Mouse (Mus musculus) ES-E14 (cell line): ENCODE measurements around the gene Rps6kc1. TPM values are rescaled to one million over a fixed set of nuclear protein-coding genes. Genes with fewer than 3 reads are reported as not detected.
A peak's percentile ranks its signal among the peaks of the same experiment; 100 is the strongest.

Experiments
- DNase-seq: peaks from one replicate; pipeline ENCODE4 v3.0.0-alpha.2; 2013; ENCODE audit warnings: low read depth, low spot score
- H3K27ac ChIP-seq: 2 replicates; pipeline ENCODE4 v1.5.1; 2012; ENCODE audit warnings: low read depth, mild to moderate bottlenecking, low read length, moderate library complexity, mixed read lengths; ENCODE audit not compliant: poor library complexity, insufficient read depth, severe bottlenecking
- H3K36me3 ChIP-seq: 2 replicates; pipeline ENCODE4 v1.6.1; 2012; ENCODE audit warnings: mild to moderate bottlenecking, low read length, moderate library complexity, mixed read lengths; ENCODE audit not compliant: control insufficient read depth, poor library complexity, insufficient read depth, severe bottlenecking
- H3K4me1 ChIP-seq, 2 experiments: fragments of 150-350 bp in 1 of 2; sonication (generic) in 1 of 2; 2 replicates each; pipeline ENCODE4 v1.6.1; 2012; ENCODE audit warnings: low read length in 2 of 2, mild to moderate bottlenecking in 1 of 2, mixed read lengths in 1 of 2; ENCODE audit not compliant: control insufficient read depth in 2 of 2, insufficient read depth in 2 of 2, poor library complexity in 1 of 2
- H3K4me3 ChIP-seq, 2 experiments: fragments of 150-350 bp in 1 of 2; sonication (generic) in 1 of 2; 2 replicates each; pipeline ENCODE4 v1.5.1; 2012; ENCODE audit warnings: low read length in 2 of 2, low read depth in 1 of 2, mild to moderate bottlenecking in 1 of 2, mixed read lengths in 1 of 2; ENCODE audit not compliant: insufficient read depth in 1 of 2, poor library complexity in 1 of 2, severe bottlenecking in 1 of 2
- H3K9ac ChIP-seq: 2 replicates; pipeline ENCODE4 v1.6.1; 2012; ENCODE audit warnings: low read depth, mild to moderate bottlenecking, low read length, mixed read lengths; ENCODE audit not compliant: poor library complexity, insufficient read depth, severe bottlenecking
- H3K9me3 ChIP-seq: fragments of 150-350 bp; sonication (generic); 2 replicates; pipeline ENCODE4 v1.6.1; 2012; ENCODE audit warnings: low read depth, mild to moderate bottlenecking, low read length; ENCODE audit not compliant: control insufficient read depth, insufficient read depth
- CHD2 ChIP-seq: IDR thresholded peaks from 2 replicates; pipeline ENCODE4 v1.6.1; 2014; ENCODE audit warnings: mild to moderate bottlenecking, low read depth, low read length, inconsistent platforms
- HCFC1 ChIP-seq: IDR thresholded peaks from 2 replicates; pipeline ENCODE4 v1.6.1; 2012; ENCODE audit warnings: low read length, inconsistent platforms, borderline replicate concordance; ENCODE audit not compliant: insufficient read depth
- MAFK ChIP-seq: IDR thresholded peaks from 2 replicates; pipeline ENCODE4 v1.6.1; 2014; ENCODE audit warnings: mild to moderate bottlenecking, low read depth, low read length, inconsistent platforms; ENCODE audit not compliant: insufficient read depth
- ZC3H11A ChIP-seq: IDR thresholded peaks from 2 replicates; pipeline ENCODE4 v1.6.1; 2012; ENCODE audit warnings: low read depth, mild to moderate bottlenecking, inconsistent platforms, low read length, borderline replicate concordance
- ZNF384 ChIP-seq: IDR thresholded peaks from 2 replicates; pipeline ENCODE4 v1.6.1; 2012; ENCODE audit warnings: low read depth, low read length, inconsistent platforms
- in situ Hi-C, 2 experiments: fragments of 600-800 bp; cut with MboI; formaldehyde crosslinking; loops; one replicate each; pipeline ENCODE4 v1.15.1; 2025; ENCODE audit warnings: low sequenced_read_pairs in 2 of 2, inconsistent platforms in 1 of 2; ENCODE audit not compliant: unreplicated experiment in 2 of 2
- total RNA-seq: library from RNA; depleted of rRNA; stranded (reverse); fragments of 300-350 nt; gene quantifications from 2 replicates; pipeline ENCODE4 v1.2.3, GENCODE M21; 2012; rRNA removed

The Rps6kc1 gene
- total RNA-seq: 19.3 and 24.6 TPM in 2 replicates

DNA sequence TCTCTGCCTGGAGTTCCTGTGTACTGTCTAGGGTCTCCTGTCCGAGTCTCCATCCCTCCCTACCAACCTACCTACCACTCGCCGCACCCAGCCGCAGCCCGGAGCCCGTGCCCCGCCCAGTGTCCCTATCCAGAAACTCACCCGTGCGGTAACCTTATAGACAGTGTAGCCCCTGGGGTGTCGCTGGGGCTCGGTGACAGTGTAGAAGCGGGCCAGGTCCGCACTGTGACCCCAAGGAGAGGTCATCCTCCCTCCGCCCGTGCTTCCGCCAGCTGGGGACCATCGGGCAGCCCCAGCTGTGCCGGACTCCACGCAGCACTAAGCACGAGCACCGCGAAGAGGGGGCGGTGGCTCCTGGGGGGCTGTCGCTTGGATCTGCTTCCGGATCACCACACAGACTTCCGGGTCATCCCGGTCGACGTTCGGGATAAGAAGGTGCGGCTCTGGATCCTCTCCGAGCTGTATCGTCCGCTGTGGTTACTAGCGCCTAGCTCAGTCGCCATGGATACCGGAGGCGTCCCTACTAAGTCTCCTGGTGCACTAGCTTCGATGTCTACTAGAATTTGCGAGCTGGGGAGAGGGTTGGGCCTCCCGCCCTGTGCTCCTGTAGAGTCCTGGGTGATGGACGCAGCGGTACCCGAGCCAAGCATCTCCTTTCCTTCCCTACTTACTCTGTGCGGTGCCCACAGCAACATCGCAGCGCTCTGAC lies at the start of gene Rps6kc1:
TSS of gene Rps6kc1 (minus strand) at position 356 of the 709 bp plus-strand sequence.
- peak; percentile 62 for DNase-seq
- no peak within 1 kb of the TSS for H3K27ac ChIP-seq
- H3K9ac ChIP-seq: peak within 1 kb of the TSS; percentile 82
- in situ Hi-C loops: no loop called here
- H3K4me3 ChIP-seq: peak within 1 kb of the TSS; percentile 78 to 85
- TF ChIP-seq MAFK (no peak), HCFC1 (peak; percentile 65; the same call in 1 of the 2 replicates)
- H3K36me3 ChIP-seq: no peaks in the 10 kb centered on the region
- peaks cover 0 to 4% of the 10 kb centered on the region in 2 experiments; a peak in 2 of 4 replicates for H3K4me1 ChIP-seq
- no peaks in the 10 kb centered on the region for H3K9me3 ChIP-seq

DNA sequence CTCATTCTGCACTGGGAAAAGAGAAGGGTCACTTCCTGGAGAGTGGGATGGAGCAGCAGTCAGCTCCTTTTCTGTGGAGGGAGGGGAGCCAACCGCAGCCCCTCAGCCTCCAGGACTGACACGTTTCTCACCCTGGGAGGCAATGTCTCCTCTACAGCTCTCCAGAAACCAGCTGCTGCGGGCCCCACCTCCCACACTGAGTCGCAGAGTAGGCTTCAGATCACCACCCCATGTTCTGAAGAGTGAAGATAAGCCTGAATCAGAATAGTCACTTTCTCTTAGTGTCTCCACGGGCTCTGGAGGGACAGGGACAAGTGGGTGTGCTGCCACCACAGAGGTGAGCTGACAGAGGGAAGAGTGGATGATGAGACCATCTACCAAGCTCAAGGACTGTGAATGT lies 47.3 kb upstream of the Rps6kc1 start:
- no peaks in the 10 kb centered on the region for H3K4me1 ChIP-seq
- no peak overlapping the region for H3K4me3 ChIP-seq
- H3K9ac ChIP-seq: no peak overlapping the region
- H3K27ac ChIP-seq: no peak overlapping the region
- no peak for DNase-seq
- no peaks in the 10 kb centered on the region for H3K9me3 ChIP-seq
- TF ChIP-seq HCFC1 (no peak), ZNF384 (no peak), CHD2 (no peak), MAFK (no peak)
- in situ Hi-C loops: no loop called here
- H3K36me3 ChIP-seq: peaks cover 3% of the 10 kb centered on the region; the same call in 1 of the 2 replicates

DNA sequence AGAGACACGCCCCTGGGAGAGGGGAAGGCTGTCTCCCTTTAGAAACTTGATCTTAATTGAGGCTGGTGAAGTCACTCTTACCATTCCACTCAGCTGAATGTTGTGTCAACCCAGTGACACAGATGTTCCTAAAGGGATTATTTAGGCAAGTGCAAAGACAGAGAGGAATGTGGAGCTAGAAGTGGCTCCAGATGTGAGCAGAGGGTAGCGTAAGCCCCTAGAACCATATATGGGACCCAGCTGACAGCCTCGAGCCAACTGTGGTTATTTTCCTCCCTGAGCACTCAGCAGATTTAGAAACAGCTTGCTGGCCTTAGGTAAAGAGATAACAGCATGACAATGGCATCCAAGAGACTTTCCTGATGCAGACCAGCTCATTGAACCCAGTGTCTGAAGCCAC lies 41.4 kb upstream of the Rps6kc1 start:
- no peak for TF ChIP-seq ZC3H11A
- TF ChIP-seq HCFC1: no peak
- no peak for TF ChIP-seq MAFK
- TF ChIP-seq CHD2: no peak
- TF ChIP-seq ZNF384: no peak
- in situ Hi-C loops: no loop called here
- Histone ChIP-seq H3K4me1 (peaks cover 0 to 3% of the 10 kb centered on the region in 2 experiments; a peak in 1 of 4 replicates), H3K9me3 (no peaks in the 10 kb centered on the region), H3K9ac (no peak overlapping the region), H3K27ac (no peak overlapping the region), H3K36me3 (peaks cover 3% of the 10 kb centered on the region; the same call in 1 of the 2 replicates), H3K4me3 (no peak overlapping the region)
- no peak for DNase-seq

DNA sequence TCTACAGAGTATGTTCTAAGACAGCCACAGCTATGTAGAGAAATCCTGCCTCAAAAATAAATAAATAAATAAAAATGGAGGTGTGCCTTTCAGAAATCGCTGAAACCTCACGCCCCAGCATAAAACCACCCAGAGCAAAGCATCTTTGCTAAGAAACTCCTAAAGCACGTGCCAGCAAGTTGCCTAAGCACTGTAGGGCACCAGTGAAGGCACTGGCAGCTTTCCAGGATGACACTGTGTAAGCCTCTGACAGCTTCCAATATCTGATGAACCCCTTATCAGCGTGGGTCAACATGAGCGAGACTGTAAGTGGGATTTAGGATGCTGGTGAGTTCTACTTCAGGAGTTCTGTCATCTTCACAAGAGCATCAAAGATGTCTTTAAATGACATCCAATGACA lies 39.4 kb upstream of the Rps6kc1 start:
- Histone ChIP-seq H3K4me1 (peaks cover 0 to 3% of the 10 kb centered on the region in 2 experiments; a peak in 1 of 4 replicates), H3K9ac (no peak overlapping the region), H3K4me3 (no peak overlapping the region), H3K27ac (no peak overlapping the region), H3K9me3 (no peaks in the 10 kb centered on the region), H3K36me3 (peaks cover 2% of the 10 kb centered on the region; the same call in 1 of the 2 replicates)
- DNase-seq: no peak
- no peak for TF ChIP-seq CHD2
- no peak for TF ChIP-seq ZC3H11A
- no peak for TF ChIP-seq MAFK
- no peak for TF ChIP-seq ZNF384
- TF ChIP-seq HCFC1: no peak
- in situ Hi-C loops: no loop called here

DNA sequence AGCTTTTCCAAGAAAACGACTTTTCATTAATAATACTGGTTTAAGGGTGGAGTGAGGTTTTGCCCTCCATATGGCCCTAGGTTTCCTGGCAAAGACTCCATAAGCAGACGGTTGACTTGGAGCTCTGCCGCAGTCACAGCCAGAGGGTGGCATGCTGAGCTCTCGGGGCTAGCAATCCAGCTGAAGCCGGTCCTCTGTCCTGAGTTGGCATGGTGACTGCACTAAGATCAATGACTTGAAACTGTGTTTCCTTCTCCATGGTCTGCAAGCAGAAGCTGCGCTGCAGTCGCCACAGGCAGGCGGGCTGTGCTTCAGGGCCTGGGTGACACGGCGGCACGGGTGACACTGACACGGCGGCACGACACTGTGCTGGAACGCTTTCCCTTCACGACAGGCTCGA lies 37.3 kb upstream of the Rps6kc1 start:
- Histone ChIP-seq H3K4me3 (peak overlapping the region in 1 of 2 experiments; percentile 23; a peak in 1 of 4 replicates), H3K4me1 (peaks cover 0 to 3% of the 10 kb centered on the region in 2 experiments; a peak in 1 of 4 replicates), H3K9ac (no peak overlapping the region; the same call in 1 of the 2 replicates), H3K27ac (no peak overlapping the region), H3K36me3 (peaks cover 6% of the 10 kb centered on the region; the same call in 1 of the 2 replicates), H3K9me3 (no peaks in the 10 kb centered on the region)
- in situ Hi-C loops: no loop called here
- no peak for TF ChIP-seq ZC3H11A
- no peak for TF ChIP-seq HCFC1
- TF ChIP-seq ZNF384: no peak
- no peak for TF ChIP-seq CHD2
- no peak for TF ChIP-seq MAFK
- no peak for DNase-seq
